Mouse (Mus musculus) hematopoietic stem cell, adult 5-6 weeks (primary cell): ENCODE data around the gene Cyp4v3. TPM values are rescaled to one million over a fixed set of nuclear protein-coding genes. Genes with fewer than 3 reads are reported as not detected.

Experiments used
- ATAC-seq, 2 experiments: fragments of 125-278 bp in 1 of 2; replicated peaks in 1 of 2; 2 replicates each; pipeline ENCODE4 v1.8.0; 2016 to 2017; ENCODE audit warnings: inconsistent platforms in 2 of 2, mild to moderate bottlenecking in 2 of 2, moderate number of reproducible peaks in 2 of 2, low read depth in 1 of 2, moderate TSS enrichment in 1 of 2; ENCODE audit not compliant: low FRiP score in 2 of 2, poor library complexity in 2 of 2, severe bottlenecking in 2 of 2, insufficient read depth in 1 of 2, low TSS enrichment in 1 of 2
- total RNA-seq: library from RNA; stranded (forward); fragments of 172-1452, 232-1000 nt; gene quantifications from 2 replicates; pipeline ENCODE4 v1.2.3, GENCODE M21; 2017

Gene Cyp4v3
- total RNA-seq, result 23.1 and 26.6 TPM in 2 replicates

GRCm38 (mm10) chr8:45332685-45333409 lies at the start of gene Cyp4v3:
Cyp4v3 (minus strand) TSS chr8:45333216.
- ATAC-seq, result peak; percentile 89 to 93

DNA sequence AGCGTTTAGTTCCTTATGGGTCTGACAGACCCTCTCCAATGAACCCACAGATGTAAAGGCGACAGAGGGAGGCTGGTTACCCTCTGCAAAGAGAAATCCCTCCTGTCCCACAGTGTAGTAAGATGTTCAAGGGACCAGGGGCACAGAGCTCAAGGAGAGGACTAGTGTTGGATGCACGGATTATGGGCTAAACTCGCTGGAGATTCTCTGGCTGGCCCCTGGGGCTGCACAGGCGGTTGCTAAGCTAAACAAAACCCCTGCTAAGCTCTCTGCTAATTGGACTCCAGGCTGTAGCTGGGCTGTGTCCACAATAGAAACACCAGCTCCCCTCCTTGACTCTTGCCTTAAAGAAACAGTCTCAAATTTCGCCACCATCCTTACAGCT lies 48.9 kb upstream of the Cyp4v3 start, which contains the start of gene Fam149a:
Gene Fam149a (minus strand): TSS at position 329 of the 385 bp plus-strand sequence.
- no peak; a peak in 1 of 4 replicates for ATAC-seq

DNA sequence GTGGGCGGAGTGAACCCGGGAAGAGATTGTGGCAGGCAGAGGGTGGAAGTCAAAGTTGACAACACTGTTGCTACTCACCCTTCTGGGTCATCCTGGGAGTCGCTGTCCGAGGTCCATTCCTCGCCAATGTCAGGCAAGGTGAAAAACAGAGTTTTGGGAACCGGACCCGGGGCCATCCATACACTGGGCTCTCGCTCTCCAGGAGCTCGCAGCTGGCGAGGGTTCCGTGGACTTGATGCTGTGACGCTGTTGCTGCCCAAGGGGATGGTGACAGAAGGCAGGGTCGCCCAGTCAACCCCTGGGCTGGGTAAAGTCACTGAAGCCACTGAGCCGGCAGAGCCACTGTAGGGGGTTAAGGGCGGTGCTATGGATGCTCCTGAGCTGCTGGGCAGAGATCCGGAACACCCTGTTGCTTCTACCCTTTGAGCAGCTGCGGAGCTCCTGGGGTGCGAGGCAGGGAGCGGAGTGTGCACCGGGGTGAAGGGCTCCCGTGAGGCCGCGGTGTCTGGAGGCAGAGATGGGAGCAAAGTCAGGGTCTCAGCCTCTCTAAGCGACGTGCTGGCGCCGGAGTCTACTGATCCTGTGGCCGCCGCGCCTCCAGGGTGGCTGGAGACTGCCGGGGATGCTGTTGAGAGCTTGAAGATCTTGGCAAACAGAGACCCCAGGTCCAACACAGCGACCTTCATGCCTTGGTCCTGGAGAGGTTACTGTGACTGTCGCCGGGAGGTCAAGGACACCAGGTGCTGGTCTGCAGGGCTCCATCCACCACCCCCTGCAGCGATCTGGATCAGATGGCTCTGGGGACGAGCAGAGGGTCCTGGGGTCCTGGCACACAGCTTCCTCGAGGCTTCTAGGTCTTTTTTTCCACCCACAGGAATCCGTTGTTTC lies 48.3 kb upstream of the Cyp4v3 start:
- ATAC-seq, result peak; percentile 32 to 74; a peak in 2 of 4 replicates

DNA sequence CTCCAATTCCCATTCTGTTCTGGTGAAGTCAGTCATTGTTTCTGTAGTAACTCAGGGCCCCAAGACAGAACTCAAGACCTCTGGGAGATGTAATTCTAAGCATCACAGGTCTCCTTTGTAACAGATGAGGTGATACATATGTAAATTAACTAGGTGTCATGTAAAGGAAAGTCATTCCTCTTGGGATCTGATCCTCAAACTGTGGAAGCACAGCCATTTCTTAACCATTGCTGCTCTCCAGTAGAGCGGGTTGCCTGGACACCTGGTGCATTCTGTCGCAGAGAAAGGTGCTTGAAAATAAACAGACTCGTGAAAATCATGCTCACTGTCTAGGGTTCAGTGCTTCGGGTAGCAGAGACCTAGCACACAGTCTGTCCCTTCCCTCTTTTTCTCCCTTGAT lies 47.6 kb upstream of the Cyp4v3 start:
- ATAC-seq, result no peak

- no peak for ATAC-seq
Measured at GRCm38 (mm10) chr8:45374071-45374470, 41.1 kb upstream of the Cyp4v3 start.

- peak; percentile 95 to 99 for ATAC-seq
Measured at GRCm38 (mm10) chr8:45367154-45367553, 34.1 kb upstream of the Cyp4v3 start.

- no peak for ATAC-seq
Measured at GRCm38 (mm10) chr8:45363220-45363619, 30.2 kb upstream of the Cyp4v3 start.

- no peak for ATAC-seq
Measured at GRCm38 (mm10) chr8:45362323-45362722, 29.3 kb upstream of the Cyp4v3 start.

DNA sequence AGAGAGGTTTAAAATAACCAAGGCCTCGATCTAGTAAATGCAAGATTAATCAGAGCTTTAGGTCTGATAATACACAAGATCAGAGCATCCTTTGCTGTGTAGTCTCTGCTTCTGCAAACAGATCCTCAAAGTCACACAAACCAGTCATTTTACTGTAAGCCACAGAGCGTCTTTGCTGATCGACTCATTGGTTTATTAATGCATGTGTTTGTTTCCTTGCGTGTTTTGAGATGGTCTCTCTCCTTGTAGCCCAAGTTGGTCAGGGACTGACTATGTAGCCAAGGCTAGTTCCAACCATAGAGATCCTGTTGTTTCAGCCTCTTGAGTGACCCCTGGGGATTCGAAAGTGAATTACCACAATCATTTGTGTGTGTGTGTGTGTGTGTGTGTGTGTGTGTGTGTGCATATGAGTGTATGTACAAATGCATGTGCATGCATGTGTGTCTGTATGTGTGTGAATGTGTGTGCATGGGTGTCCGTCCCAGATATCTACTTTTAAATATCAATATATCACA lies 26.1 kb upstream of the Cyp4v3 start:
- ATAC-seq, result peak in 1 of 2 experiments; percentile 48; a peak in 1 of 4 replicates

DNA sequence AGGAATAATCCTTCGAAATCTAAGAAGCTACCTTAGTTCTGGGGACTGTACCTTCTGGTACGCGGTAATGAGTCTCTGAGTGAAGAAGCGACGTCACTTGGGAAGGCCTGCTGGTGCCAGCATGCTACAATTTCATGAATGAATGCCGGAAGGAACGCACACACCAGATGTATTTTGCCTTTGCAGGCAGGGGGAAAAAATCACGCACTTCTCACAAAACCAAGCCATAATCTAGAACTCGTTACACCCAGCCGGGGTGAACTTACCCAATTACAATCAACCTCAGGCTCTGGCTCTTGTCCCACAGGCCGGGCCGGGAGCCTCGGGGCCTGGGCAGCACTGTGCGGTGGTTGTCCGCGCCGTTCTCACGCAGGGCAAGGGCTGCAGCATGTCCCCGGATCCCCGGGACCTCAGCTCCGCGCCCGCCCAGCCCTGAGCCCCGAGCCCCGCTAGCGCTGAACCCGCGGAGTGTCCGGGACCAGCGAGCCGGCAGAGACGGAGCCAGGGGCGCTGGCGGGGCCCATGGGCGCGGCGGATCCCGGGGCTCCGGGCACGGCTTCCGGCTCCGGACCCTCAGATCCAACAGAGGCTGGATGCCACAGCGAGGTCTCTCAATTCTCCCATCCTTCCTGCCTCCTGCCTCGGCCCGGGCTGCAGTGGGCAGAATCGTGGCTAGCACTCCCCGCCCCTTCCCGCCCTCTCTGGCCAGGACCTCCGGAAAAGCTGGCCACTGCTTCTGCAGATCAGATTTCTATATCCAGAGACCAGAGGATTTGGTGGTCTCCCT lies 25.3 kb upstream of the Cyp4v3 start:
- peak; percentile 34 to 65; a peak in 3 of 4 replicates for ATAC-seq

GRCm38 (mm10) chr8:45355809-45356208 lies 22.8 kb upstream of the Cyp4v3 start:
- ATAC-seq, result no peak

- peak; percentile 91 for ATAC-seq
Measured at GRCm38 (mm10) chr8:45345031-45345430, 12.0 kb upstream of the Cyp4v3 start.

DNA sequence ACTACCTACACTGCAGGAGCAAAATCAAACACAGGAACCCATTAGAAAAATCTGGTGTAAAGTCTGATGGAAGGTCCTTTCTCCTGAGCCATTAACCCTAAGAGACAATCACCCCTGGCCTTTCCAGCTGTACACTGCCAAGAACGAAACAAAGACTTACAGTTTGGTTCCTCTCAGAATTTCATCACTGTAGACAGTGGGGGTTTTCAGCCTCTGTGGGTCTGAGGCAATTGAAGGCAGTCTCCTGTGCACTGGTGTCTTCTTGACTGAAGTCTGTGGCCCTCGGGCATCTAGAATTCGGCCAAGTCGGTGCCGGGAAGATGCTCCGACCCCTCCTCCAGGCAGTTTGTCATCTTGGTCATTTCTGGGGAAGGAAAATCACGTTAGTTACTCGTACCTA lies 11.3 kb upstream of the Cyp4v3 start:
- peak in 1 of 2 experiments; percentile 22; a peak in 1 of 4 replicates for ATAC-seq

- no peak for ATAC-seq
Measured at GRCm38 (mm10) chr8:45341630-45342628, 8.9 kb upstream of the Cyp4v3 start.

DNA sequence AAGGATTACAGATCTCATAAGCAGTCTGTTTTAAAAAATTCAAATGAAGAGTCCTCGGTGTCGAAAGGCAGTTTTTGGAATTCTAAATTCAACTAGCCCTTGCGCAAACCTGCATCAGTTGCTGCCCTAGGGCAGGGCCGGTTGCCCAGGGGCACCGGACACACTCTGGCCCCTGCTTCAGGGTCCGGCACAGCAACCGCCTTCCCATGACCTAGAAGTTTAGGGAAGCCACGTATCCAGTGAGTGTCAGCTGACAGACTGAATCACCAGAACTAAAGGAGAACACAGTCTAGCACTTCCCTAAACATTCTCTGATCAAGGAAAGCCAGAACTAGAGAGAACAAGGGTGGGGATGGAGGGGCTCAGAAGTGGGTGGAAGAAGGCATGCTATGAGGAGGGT lies 477 bp upstream of the Cyp4v3 start:
- peak; percentile 4 to 33; a peak in 2 of 4 replicates for ATAC-seq

GRCm38 (mm10) chr8:45330856-45331255 lies 2.2 kb downstream of the Cyp4v3 start:
- ATAC-seq, result 0 out of 4 replicates have a peak, but pooled peaks of 1 of the 2 experiments have one; percentile 22
